Mouse (Mus musculus) C2C12 (cell line): ENCODE results near the gene Npm1. TPM values are rescaled to one million over a fixed set of nuclear protein-coding genes. Genes with fewer than 3 reads are reported as not detected.

Experiments
- H3K27me3 ChIP-seq: one replicate; pipeline ENCODE4 v1.6.1; 2011; ENCODE audit not compliant: control insufficient read depth, insufficient read depth, insufficient read length
- H3K36me3 ChIP-seq: one replicate; pipeline ENCODE4 v1.6.1; 2011; ENCODE audit not compliant: control insufficient read depth, insufficient read depth
- H3K4me3 ChIP-seq: one replicate; pipeline ENCODE4 v1.5.1; 2011; ENCODE audit warnings: mild to moderate bottlenecking, control low read depth; ENCODE audit not compliant: poor library complexity, insufficient read depth, severe bottlenecking
- H3K79me2 ChIP-seq: one replicate; pipeline ENCODE4 v1.6.1; 2011; ENCODE audit not compliant: control insufficient read depth, insufficient read depth
- H3K79me3 ChIP-seq: one replicate; pipeline ENCODE4 v1.6.1; 2011; ENCODE audit warnings: low read depth, control low read depth
- H3ac ChIP-seq: one replicate; pipeline ENCODE3; 2011; ENCODE audit warnings: low read depth; ENCODE audit not compliant: control insufficient read depth, insufficient read length
- CEBPB ChIP-seq: IDR thresholded peaks from one replicate; pipeline ENCODE4 v1.6.1; 2011; ENCODE audit warnings: low read depth, mild to moderate bottlenecking, control low read depth, moderate library complexity
- CTCF ChIP-seq: IDR thresholded peaks from one replicate; pipeline ENCODE4 v1.5.1; 2011; ENCODE audit not compliant: control insufficient read depth, insufficient read depth, insufficient read length
- FOSL1 ChIP-seq: IDR thresholded peaks from one replicate; pipeline ENCODE4 v1.8.0; 2011; ENCODE audit warnings: mild to moderate bottlenecking, low read length; ENCODE audit not compliant: poor library complexity, insufficient read depth, severe bottlenecking
- MAX ChIP-seq: IDR thresholded peaks from one replicate; pipeline ENCODE4 v1.6.1; 2011; ENCODE audit warnings: mild to moderate bottlenecking, control low read depth
- MYOD1 ChIP-seq: IDR thresholded peaks from one replicate; pipeline ENCODE4 v1.6.1; 2011; ENCODE audit warnings: low read depth; ENCODE audit not compliant: control insufficient read depth, insufficient read length
- MYOG ChIP-seq: IDR thresholded peaks from one replicate; pipeline ENCODE4 v1.6.1; 2011; ENCODE audit not compliant: control insufficient read depth, insufficient read length; ENCODE audit errors: extremely low read depth
- USF1 ChIP-seq: IDR thresholded peaks from one replicate; pipeline ENCODE4 v1.6.1; 2011; ENCODE audit warnings: low read depth, mild to moderate bottlenecking, control low read depth, moderate library complexity
- polyA plus RNA-seq: library from polyadenylated mRNA; unstranded; fragments of >200 nt; fragmentation: generic; extraction: Trizol; gene quantifications from one replicate; pipeline ENCODE4 v1.2.1, GENCODE M21; 2012; ENCODE audit warnings: missing spikeins

Npm1 gene
- polyA plus RNA-seq, 1 experiment = 702 TPM

- H3K4me3 ChIP-seq = no peak overlapping the region
- H3K36me3 ChIP-seq = no peaks in the 10 kb centered on the region
- H3K79me3 ChIP-seq = no peaks in the 10 kb centered on the region
- no peaks in the 10 kb centered on the region for H3K79me2 ChIP-seq
- peaks cover 36% of the 10 kb centered on the region for H3K27me3 ChIP-seq
- TF ChIP-seq CEBPB (no peak), MAX (no peak), CTCF (no peak), USF1 (no peak), MYOG (no peak), MYOD1 (no peak), FOSL1 (no peak)
- no peak overlapping the region for H3ac ChIP-seq
Measured at GRCm38 (mm10) chr11:33195531-33196446, 32.8 kb upstream of the Npm1 start.

GRCm38 (mm10) chr11:33195061-33195460 lies 32.1 kb upstream of the Npm1 start:
- peaks cover 31% of the 10 kb centered on the region for H3K27me3 ChIP-seq
- TF ChIP-seq FOSL1 (no peak), MYOD1 (no peak), USF1 (no peak), MAX (no peak), CTCF (no peak), CEBPB (no peak), MYOG (no peak)

GRCm38 (mm10) chr11:33193695-33194094 lies 30.7 kb upstream of the Npm1 start:
- Histone ChIP-seq H3K27me3 (peaks cover 24% of the 10 kb centered on the region), H3K4me3 (no peak overlapping the region), H3K36me3 (no peaks in the 10 kb centered on the region), H3K79me2 (no peaks in the 10 kb centered on the region), H3K79me3 (no peaks in the 10 kb centered on the region), H3ac (no peak overlapping the region)
- TF ChIP-seq MYOG (no peak), MAX (no peak), CTCF (no peak), CEBPB (no peak), USF1 (no peak), FOSL1 (no peak), MYOD1 (no peak)

More at GRCm38 (mm10) chr11:33195061-33195460, 32.1 kb upstream of the Npm1 start:
- no peaks in the 10 kb centered on the region for H3K79me3 ChIP-seq
- no peak overlapping the region for H3ac ChIP-seq
- H3K36me3 ChIP-seq = no peaks in the 10 kb centered on the region
- H3K4me3 ChIP-seq = no peak overlapping the region
- no peaks in the 10 kb centered on the region for H3K79me2 ChIP-seq

GRCm38 (mm10) chr11:33181804-33182203 lies 18.8 kb upstream of the Npm1 start:
- TF ChIP-seq MYOD1 (no peak), CTCF (no peak), FOSL1 (no peak), MAX (no peak), MYOG (no peak), CEBPB (no peak), USF1 (no peak)
- no peak overlapping the region for H3K4me3 ChIP-seq
- peaks cover 29% of the 10 kb centered on the region for H3K27me3 ChIP-seq
- H3ac ChIP-seq = no peak overlapping the region
- no peaks in the 10 kb centered on the region for H3K79me3 ChIP-seq
- no peaks in the 10 kb centered on the region for H3K36me3 ChIP-seq
- no peaks in the 10 kb centered on the region for H3K79me2 ChIP-seq

GRCm38 (mm10) chr11:33180701-33181116 lies 17.7 kb upstream of the Npm1 start:
- peaks cover 32% of the 10 kb centered on the region for H3K27me3 ChIP-seq
- H3K36me3 ChIP-seq = no peaks in the 10 kb centered on the region
- H3K79me2 ChIP-seq = no peaks in the 10 kb centered on the region
- no peaks in the 10 kb centered on the region for H3K79me3 ChIP-seq
- TF ChIP-seq CEBPB = no peak
- no peak for TF ChIP-seq FOSL1
- no peak for TF ChIP-seq MAX
- TF ChIP-seq USF1 = no peak
- no peak for TF ChIP-seq MYOG
- no peak for TF ChIP-seq MYOD1
- no peak overlapping the region for H3K4me3 ChIP-seq
- no peak overlapping the region for H3ac ChIP-seq

GRCm38 (mm10) chr11:33179802-33180201 lies 16.8 kb upstream of the Npm1 start:
- Histone ChIP-seq H3K79me2 (no peaks in the 10 kb centered on the region), H3K79me3 (no peaks in the 10 kb centered on the region), H3K4me3 (no peak overlapping the region), H3K27me3 (peaks cover 38% of the 10 kb centered on the region), H3ac (no peak overlapping the region), H3K36me3 (no peaks in the 10 kb centered on the region)
- no peak for TF ChIP-seq MYOD1
